14 mouse cellular contexts compared by ENCODE assay signal in genomic region chr10:4181953-4182352, GRCm38 (mm10).
DNase-seq lines count a peak whose midpoint lies in the region; ATAC-seq lines count a peak whose summit lies in the region.
"Had no signal": no experiment of that assay in that cellular context is flagged by ENCODE, and none has a peak within 500 bp of the region (broad histone marks: within the 10 kb centered on the region; RNA-seq: fewer than 3 reads in every experiment).

No protein-coding gene starts in this region.

- 38% methylated on average over 1 of the region's 1 CpGs for WGBS in liver, embryonic 16.5 days (ENCODE audit: insufficient replicate concordance)
- WGBS in midbrain, embryonic 14.5 days: 76% methylated on average over 1 of the region's 1 CpGs

- H3K27ac ChIP-seq in liver, embryonic 16.5 days (ENCODE audit: low read length): no peak overlapping the region
- no peak overlapping the region for H3K27ac ChIP-seq in midbrain, embryonic 14.5 days (replicated peaks; ENCODE audit: low read depth, low read length)
- H3K27ac ChIP-seq: limb, embryonic 13.5 days; midbrain, embryonic 12.5 days; neural tube, embryonic 12.5 days had no signal

- no peak overlapping the region for H3K4me2 ChIP-seq in liver, embryonic 16.5 days (ENCODE audit: low read depth, low read length)
- no peak overlapping the region for H3K4me2 ChIP-seq in midbrain, embryonic 14.5 days (ENCODE audit: low read length)
- H3K4me2 ChIP-seq: limb, embryonic 13.5 days; midbrain, embryonic 12.5 days; neural tube, embryonic 12.5 days had no signal

- intact Hi-C loops in heart, postnatal 25 days (cut with DNase I): no loop called here

- H3K27me3 ChIP-seq in liver, embryonic 16.5 days (ENCODE audit: control insufficient read depth, insufficient read depth, low read depth, low read length): no peaks in the 10 kb centered on the region
- no peaks in the 10 kb centered on the region for H3K27me3 ChIP-seq in midbrain, embryonic 14.5 days (ENCODE audit: control insufficient read depth, insufficient read depth, low read length)
- H3K27me3 ChIP-seq: limb, embryonic 13.5 days; midbrain, embryonic 12.5 days; neural tube, embryonic 12.5 days had no signal

- H3K4me3 ChIP-seq in liver, embryonic 16.5 days (ENCODE audit: low read depth, low read length): no peak overlapping the region
- no peak overlapping the region for H3K4me3 ChIP-seq in midbrain, embryonic 14.5 days (replicated peaks; ENCODE audit: low read depth, low read length)
- H3K4me3 ChIP-seq: limb, embryonic 13.5 days; midbrain, embryonic 12.5 days; neural tube, embryonic 12.5 days had no signal

- no peaks in the 10 kb centered on the region for H3K36me3 ChIP-seq in liver, embryonic 16.5 days (ENCODE audit: control insufficient read depth, insufficient read depth)
- H3K36me3 ChIP-seq in midbrain, embryonic 14.5 days (ENCODE audit: control insufficient read depth, insufficient read depth, low read length): no peaks in the 10 kb centered on the region
- H3K36me3 ChIP-seq: G1E; limb, embryonic 13.5 days; midbrain, embryonic 12.5 days; neural tube, embryonic 12.5 days had no signal

- peak; percentile 59 for ATAC-seq in liver, embryonic 16.5 days (ENCODE audit: low read depth)
- no peak for ATAC-seq in midbrain, embryonic 14.5 days (ENCODE audit: low FRiP score, low TSS enrichment)

- H3K9ac ChIP-seq in liver, embryonic 16.5 days (ENCODE audit: low read depth, low read length): no peak overlapping the region
- no peak overlapping the region for H3K9ac ChIP-seq in midbrain, embryonic 14.5 days (replicated peaks; ENCODE audit: low read length)
- H3K9ac ChIP-seq: limb, embryonic 13.5 days; midbrain, embryonic 12.5 days; neural tube, embryonic 12.5 days had no signal

- peak; percentile 93 for DNase-seq in heart, adult 11 months
- DNase-seq in heart, postnatal 25 days (ENCODE audit: low spot score): no peak
- DNase-seq in adrenal gland, postnatal 10 days: peak; percentile 16
- peak; percentile 12 for DNase-seq in heart, postnatal 4 days
- no peak for DNase-seq in midbrain, embryonic 14.5 days
- DNase-seq in cerebellum, adult 11 months: no peak
- DNase-seq in testis, postnatal 10 days (ENCODE audit: low spot score): no peak
- DNase-seq: layer of hippocampus, adult 9-11 months; thymus, adult 2 months had no signal

- H3K9me3 ChIP-seq in liver, embryonic 16.5 days (replicated peaks; ENCODE audit: control insufficient read depth, low read length): no peaks in the 10 kb centered on the region
- H3K9me3 ChIP-seq in midbrain, embryonic 14.5 days (ENCODE audit: control insufficient read depth, low read length): no peaks in the 10 kb centered on the region
- H3K9me3 ChIP-seq: G1E; midbrain, embryonic 12.5 days; neural tube, embryonic 12.5 days had no signal

- H3K4me1 ChIP-seq in liver, embryonic 16.5 days (ENCODE audit: control insufficient read depth, low read depth, low read length): no peaks in the 10 kb centered on the region
- no peaks in the 10 kb centered on the region for H3K4me1 ChIP-seq in midbrain, embryonic 14.5 days (ENCODE audit: control insufficient read depth, insufficient read depth, low read length)
- H3K4me1 ChIP-seq: midbrain, embryonic 12.5 days; neural tube, embryonic 12.5 days had no signal

Comparison
In these comparisons a context has a peak if more than half of its experiments do, and no peak if none do; other contexts are left out.
1. DNase-seq: peak in heart, adult 11 months (single experiment), adrenal gland, postnatal 10 days (single experiment) and heart, postnatal 4 days (single experiment); none in heart, postnatal 25 days (single experiment), midbrain, embryonic 14.5 days (single experiment), cerebellum, adult 11 months (single experiment) and testis, postnatal 10 days (single experiment).